Mouse (Mus musculus): ENCODE results near the gene Cd99l2.

The Cd99l2 gene

DNA sequence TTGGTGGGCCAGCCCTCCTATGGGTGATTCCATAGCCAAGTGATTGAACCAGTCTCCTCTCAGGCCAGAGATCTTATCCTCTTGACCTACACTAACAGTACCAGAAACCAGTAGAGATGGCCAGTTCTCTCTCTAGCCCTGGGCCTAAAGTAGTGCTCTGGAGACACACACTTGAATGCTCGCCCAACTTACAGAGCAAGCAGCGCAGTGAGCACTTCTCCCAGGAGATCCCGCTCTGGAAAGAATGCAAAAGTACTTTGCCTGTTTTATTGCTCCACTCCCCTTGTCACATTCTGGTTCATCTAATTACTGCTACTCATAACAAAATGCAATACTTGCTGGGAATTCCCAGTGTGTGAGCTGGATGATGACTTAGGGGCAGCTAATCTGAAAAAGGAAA, 25.2 kb downstream of the Cd99l2 start:
- no peak for DNase-seq

DNA sequence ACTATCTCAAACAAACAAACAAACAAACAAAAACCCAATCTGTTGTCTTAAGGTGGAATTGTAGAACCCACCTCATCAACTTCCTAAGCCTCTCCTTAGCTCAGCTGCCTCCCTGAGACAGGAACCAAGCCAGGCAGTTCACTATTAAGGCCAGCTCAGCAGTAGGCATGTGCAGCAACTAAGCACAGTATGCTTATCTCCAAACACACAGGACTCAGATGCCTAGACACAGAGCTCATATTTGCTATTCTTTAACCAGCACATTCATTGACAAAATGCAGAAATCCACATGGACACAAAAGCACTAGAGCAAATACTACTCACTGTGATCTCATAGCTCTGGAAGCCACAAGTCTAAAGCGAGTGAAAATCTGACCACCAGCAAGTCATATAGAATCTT, 27.2 kb downstream of the Cd99l2 start:
- no peak for DNase-seq

DNA sequence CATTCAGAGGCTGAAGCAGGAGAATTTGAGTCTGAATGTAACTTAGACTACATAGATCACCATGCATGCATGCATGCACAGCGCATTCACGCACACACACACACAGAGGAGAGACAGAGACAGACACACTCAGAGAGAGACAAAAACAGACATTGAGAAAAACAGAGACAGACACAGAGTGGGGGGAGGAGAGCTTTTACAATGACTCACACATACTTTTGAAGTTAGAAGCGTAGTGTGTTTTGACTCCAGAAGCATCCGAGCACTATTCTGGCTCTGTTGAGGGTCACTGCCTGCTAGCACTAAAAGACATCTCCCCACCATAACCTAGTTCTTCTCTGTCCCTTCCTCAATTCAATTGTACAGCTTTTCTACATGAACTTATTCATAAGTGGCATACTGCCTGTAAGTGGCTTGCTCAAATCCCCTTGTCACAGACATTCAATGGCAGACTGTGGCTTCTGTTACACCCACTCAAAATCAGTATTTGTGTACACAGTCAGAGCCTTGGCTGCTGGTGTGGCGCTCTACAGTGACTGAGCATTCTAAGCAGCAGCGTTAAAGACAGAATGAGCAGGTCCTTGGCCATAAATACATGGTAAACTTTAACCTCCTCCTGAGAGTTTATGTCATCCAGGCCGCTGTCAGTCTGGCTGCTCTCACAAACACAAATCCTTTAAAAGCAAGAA, 28.4 kb downstream of the Cd99l2 start:
- DNase-seq = no peak

DNA sequence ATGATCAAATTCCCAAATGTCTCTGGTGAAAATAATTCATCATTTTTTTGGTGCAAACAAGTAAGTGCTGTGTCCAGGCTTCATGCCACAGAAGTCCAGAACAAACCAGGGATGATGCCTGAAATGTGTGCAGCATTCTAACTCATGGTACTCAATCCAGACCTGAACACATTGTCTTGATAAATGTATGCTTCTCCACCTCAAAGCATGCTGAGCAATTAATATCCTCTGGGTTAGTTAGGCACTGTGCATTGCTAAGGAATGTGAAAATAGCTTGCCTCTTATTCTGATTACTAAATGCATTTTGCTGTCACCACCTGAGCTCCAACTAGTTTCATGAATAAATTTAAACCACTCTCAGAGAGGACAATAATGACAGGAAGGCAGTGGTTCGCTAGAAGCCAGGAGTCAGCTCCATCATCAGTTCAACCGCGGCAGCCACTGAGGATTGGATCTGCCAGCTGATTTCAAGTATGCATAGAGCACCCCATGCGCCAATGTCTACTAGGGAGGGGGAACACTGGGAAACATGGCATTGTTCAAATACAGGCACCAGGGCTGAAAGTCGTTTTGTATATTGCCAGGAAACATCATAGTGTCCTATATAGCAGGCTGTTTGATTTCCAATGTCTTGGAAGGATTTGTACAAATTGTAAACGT, 36.4 kb downstream of the Cd99l2 start:
- no peak for DNase-seq

DNA sequence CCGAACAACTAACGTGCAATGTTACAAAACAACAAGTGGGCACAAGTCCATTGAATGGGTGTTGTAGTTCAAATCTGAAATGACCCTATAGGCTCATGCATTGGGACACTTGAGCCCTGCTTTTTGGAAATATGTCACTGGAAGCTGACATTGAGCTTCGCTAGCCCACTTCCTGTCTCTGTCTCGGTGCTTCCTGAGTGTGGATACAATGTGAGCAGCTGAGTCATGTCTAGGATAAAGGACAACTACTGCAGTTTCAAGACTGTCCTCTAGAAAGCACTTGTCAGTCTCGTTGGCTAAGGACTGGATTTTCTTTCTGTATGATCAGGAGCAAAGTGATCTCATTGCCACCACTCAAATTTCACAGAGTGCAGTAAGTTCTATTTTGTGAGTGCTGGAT, 49.7 kb downstream of the Cd99l2 start:
- DNase-seq = no peak

DNA sequence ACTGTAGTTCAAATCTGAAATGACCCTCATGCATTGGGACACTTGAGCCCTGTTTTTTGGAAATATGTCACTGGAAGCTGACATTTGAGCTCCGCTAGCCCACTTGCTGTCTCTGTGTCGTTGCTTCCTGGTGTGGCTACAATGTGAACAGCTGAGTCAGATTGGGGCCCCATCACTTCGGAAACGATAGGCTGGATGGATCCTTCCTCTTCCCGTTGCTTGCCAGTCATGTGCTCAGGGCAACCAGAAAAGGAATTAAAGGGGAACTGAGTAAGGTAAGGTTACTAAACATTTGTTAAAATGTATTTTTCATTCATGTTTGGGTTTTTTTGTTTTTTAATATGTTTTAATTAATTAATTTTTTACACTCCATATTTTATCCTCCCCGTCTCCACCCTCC, 53.2 kb downstream of the Cd99l2 start:
- DNase-seq = no peak

GRCm38 (mm10) chrX:71435542-71435941, 57.1 kb downstream of the Cd99l2 start:
- DNase-seq = no peak

GRCm38 (mm10) chrX:71434860-71435259, 57.8 kb downstream of the Cd99l2 start:
- DNase-seq = no peak

- no peak for DNase-seq
Observed at GRCm38 (mm10) chrX:71434448-71434847, 58.2 kb downstream of the Cd99l2 start.

- DNase-seq = no peak
Observed at GRCm38 (mm10) chrX:71430900-71431299, 61.7 kb downstream of the Cd99l2 start.

GRCm38 (mm10) chrX:71427491-71427890, 65.2 kb downstream of the Cd99l2 start:
- no peak for DNase-seq

DNA sequence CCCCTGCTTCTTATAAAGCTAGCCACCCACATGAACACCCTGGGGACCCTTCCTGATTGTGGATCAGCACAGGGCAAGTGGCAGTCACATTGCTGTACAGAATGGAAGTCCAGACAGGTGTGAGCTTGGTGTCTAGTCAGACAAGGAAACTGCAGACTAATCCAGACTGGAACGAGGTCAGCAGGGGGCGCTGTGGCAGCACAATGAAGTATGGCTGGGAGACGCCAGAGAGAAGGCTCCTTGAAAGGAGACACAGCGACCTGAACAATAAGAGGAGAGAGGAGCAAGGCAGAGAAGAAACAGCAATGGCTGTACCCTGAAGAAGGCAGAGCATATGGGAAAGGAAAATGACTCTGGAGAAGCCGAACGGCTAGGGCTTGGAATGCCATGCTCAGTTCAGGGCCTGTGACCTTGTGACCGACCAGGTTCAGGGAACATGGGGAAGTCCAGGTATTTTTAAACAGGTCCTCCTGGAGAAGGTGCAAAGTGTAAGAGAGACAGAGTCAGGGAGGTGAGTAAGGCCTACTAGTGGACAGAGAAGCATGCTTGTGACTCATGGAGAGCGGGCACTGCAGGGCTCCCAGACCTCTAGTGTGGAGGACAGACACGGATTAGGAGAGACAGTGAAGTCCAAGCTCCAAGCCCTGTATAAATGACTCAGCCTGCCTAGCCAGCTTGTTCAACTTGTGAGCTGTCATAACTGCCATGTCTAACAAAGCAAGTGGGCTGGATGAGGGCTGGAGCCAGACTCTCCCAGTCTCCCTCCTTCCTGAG, 66.7 kb downstream of the Cd99l2 start:
- DNase-seq = peak; percentile 16 to 32

DNA sequence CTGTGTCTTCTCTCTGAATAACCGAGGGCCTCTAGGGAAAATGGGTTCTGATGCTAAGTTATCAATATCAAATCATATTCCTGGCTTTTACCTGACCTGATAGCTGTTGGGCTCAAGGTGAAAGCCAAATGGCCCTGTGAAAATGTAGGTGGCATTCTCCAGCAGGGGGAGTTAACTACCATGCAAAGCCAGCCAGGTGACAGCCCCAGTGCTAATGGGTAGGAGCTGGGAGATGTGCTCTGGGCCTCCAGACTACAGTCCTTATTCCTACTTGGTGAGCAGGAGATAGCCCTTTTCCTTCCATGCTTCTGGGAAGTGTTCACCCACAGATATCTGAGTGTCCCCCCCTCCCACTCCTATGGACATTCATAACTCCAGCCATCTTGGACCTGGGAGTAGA, 67.8 kb downstream of the Cd99l2 start:
- DNase-seq = no peak

DNA sequence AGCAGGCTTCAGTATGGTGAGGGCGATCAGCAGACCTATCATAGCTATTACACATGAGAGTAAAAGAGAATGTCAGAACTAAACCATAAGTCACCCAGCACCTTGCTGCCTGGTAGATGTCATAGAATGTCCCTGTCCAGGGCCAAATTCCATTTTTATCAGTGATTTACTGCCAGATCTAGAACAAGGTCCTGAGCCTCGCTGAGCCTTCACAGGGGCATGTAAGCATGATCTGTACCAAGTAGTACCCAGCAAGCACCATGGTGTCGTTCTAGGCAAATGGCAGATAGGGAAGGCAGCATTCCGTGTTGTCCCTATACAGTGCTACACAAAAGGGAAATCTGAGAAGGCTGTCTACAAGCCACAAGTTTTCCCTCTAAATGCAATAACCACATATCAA, 79.0 kb downstream of the Cd99l2 start:
- DNase-seq = no peak

GRCm38 (mm10) chrX:71412776-71413175, 79.9 kb downstream of the Cd99l2 start:
- no peak for DNase-seq

- DNase-seq = no peak
Observed at GRCm38 (mm10) chrX:71408386-71408785, 84.3 kb downstream of the Cd99l2 start.

DNA sequence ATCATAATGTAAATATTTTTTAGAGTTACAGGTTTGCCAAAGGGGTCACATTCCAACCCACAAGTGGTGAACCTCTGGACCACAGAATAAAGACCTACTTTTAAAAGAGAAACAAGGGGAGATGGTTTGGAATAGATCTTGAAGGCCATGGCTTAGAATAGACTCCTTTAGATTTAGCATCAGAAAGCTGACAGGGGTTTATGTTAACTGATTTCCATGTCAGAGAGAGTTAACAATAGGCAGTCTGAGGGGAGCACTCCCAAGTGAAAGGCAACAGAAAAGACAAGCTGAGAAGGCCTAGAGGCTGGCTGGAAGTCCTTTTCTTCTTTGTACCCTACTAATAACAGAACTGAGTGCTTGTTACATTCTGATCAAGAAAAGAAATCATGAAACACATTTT, 86.4 kb downstream of the Cd99l2 start:
- no peak for DNase-seq

DNA sequence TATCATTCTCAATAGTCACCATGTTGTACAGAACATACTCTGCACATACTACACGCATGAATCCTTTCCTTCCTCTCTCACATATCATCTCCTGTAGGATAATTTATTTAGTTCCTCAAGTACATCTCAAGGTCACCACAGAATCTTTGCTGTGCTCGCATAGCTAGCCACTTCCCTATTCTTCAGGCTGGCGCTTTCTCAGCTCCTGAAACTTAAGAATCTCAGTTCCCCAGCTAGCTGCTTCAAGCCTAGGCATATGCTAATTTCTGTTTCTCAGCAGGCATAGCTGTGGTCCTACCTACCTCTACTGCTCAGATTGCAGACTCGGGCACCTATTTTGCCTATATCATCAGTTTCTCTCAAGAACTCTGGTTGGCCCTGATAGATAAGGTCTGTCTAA, 96.3 kb downstream of the Cd99l2 start:
- DNase-seq = no peak

DNA sequence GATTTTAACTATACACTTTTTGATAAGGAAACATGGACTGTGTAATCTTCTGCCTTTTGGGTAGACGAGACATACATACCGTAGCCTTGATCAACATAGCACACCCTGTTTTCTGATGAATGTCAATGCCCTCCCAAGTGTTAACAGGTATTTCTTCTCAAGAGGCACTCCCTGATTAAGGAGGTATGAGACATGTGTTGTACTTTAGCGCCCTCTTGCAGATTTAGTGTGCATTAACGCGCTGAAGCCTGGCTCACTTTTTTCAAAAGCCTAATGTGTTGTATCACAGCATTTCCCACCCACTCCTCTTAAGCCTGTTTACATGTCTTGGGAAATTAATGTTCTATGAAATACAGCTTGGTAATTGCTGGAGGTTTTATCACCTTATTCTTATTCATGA, 111.1 kb downstream of the Cd99l2 start:
- peak in 1 of 2 experiments; percentile 8 for DNase-seq

- DNase-seq = peak in 1 of 2 experiments; percentile 16
Observed at GRCm38 (mm10) chrX:71378435-71378834, 114.2 kb downstream of the Cd99l2 start.

- DNase-seq = no peak
Observed at GRCm38 (mm10) chrX:71376781-71377180, 115.9 kb downstream of the Cd99l2 start.
